Mouse (Mus musculus): ENCODE data around the gene Cpm. TPM values are rescaled to one million over a fixed set of nuclear protein-coding genes. Genes with fewer than 3 reads are reported as not detected.

The Cpm gene
- polyA plus RNA-seq (2012), result 0.04 and 0.10 TPM in 2 replicates

DNA sequence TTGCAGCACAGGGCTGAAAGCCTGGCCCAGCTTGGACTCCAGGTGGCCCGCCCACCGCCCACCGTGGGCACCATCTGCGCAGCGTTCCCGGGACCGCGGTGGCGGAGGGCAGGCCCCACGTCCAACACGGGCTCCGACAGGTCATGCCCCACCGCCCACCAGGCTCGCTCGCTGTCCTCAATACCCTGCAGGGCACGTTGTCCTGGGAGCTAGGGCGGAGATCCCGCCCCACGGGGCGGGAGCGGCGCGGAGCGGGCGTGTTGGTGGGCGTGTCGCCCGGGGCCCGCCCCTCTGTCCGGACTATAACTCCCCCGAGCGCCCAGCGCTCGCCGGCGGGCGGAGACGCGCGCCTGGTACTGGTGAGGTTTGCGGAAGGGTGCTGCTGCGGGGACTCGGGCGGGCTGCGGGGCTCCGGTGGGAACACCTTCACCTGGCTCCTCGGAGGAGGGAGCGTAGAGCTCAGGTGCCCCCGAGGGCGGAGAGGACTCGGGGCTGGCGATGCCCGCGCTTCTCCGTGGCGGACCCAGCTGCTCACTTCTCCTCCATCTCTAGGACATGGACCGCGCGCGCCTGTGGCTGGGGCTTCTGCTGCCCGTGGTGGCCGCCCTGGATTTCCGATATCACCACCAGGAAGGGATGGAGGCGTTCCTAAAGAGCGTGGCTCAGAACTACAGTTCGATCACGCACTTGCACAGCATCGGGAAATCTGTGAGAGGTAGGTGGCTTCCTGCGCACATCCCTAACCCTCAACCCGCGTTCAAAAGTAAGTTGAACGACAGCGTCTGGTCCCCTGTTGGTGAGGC is at the start of gene Cpm:
TSS of gene Cpm (plus strand) at position 332 of the 803 bp plus-strand sequence.

DNA sequence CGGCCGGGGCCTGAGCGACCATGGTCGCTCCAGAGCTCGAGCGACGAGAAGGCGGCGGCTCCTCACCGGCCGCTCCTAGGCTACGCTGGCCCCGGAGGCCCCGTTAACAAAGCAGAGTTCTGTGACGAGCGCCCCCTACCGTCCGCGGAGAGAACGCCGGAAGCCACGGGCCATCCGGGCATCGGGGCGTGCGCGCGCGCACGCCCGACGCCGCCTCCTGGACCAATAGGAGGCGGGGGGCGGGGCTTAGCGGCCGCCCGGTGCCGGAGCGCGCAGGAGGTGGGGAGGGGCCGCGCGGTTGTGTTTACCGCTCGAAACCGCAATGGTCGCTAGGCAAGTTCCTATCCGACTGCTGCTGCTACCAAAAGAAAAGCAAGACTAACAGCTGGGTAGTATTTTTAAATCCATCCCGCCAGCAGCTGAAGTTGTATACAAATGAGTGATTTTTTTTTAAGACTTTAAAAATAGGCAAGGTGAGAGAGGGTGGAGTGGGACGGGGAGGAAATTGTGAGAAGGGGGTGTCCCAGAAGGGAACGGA is 81.4 kb downstream of the Cpm start, which contains the start of gene Mdm2:
TSS of gene Mdm2 (minus strand) at position 155 of the 538 bp plus-strand sequence.

Other genes starting within 250 kb of the Cpm start
- 160 and 164 TPM in 2 replicates for gene Cpsf6, start 249.5 kb upstream of the Cpm start, polyA plus RNA-seq (2012)
- 54.5 and 61.4 TPM in 2 replicates for gene Mdm2, start 81.3 kb downstream of the Cpm start, polyA plus RNA-seq (2012)
- 1.3 and 1.7 TPM in 2 replicates for gene Slc35e3, start 116.9 kb downstream of the Cpm start, polyA plus RNA-seq (2012)
- 33.6 and 35.5 TPM in 2 replicates for gene Nup107, start 163.2 kb downstream of the Cpm start, polyA plus RNA-seq (2012)
- 46.2 and 62.1 TPM in 2 replicates for gene Rap1b, start 216.5 kb downstream of the Cpm start, polyA plus RNA-seq (2012)

All from megakaryocyte-erythroid progenitor cell, adult 5 weeks (primary cell).